Comparison of ENCODE assay signal across 18 mouse cellular contexts in the genomic region with DNA sequence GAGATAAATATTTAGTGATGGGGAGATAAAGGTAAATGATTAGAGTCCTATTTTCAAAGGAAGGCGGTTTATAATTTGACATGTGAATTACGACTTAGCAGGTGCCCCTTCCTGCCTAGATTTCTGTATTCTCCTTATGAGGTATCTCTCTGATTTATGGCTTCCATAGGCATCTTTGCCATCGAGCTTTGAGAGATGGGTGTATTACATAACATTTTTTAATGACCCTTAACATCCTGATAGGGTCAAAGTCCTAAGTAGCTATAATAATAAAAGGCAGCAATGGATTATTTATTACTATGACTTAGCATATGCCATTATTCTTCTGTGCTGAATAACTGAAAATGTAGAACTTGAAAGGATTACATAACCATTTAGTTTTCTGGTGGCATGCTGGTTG. TPM values are rescaled to one million over a fixed set of nuclear protein-coding genes. Genes with fewer than 3 reads are reported as not detected.
DNase-seq lines count a peak whose midpoint lies in the region; ATAC-seq and TF ChIP-seq lines count a peak whose summit lies in the region.
"Had no signal": no experiment of that assay in that cellular context is flagged by ENCODE, and none has a peak within 500 bp of the region (broad histone marks: within the 10 kb centered on the region; RNA-seq: fewer than 3 reads in every experiment).

No protein-coding gene starts in this region.

- no peak overlapping the region for H3K4me3 ChIP-seq in intestine, embryonic 15.5 days (replicated peaks)
- H3K4me3 ChIP-seq in intestine, postnatal 0 days (ENCODE audit: low read depth, low read length), result no peak overlapping the region
- H3K4me3 ChIP-seq in stomach, postnatal 0 days (ENCODE audit: low read depth, low read length), result no peak overlapping the region
- H3K4me3 ChIP-seq: embryonic facial prominence, embryonic 10.5 days; embryonic facial prominence, embryonic 12.5 days; forebrain, embryonic 13.5 days; forebrain, embryonic 15.5 days had no signal

- no peaks in the 10 kb centered on the region; the same call in 1 of the 2 replicates for H3K4me1 ChIP-seq in intestine, embryonic 15.5 days (replicated peaks)
- H3K4me1 ChIP-seq in intestine, postnatal 0 days (replicated peaks; ENCODE audit: control insufficient read depth, insufficient read depth, low read length), result 0 out of 2 replicates have a peak, but pooled peaks cover 4% of the 10 kb centered on the region
- H3K4me1 ChIP-seq in stomach, postnatal 0 days (replicated peaks; ENCODE audit: control insufficient read depth, insufficient read depth), result no peaks in the 10 kb centered on the region; the same call in 1 of the 2 replicates

- WGBS in intestine, embryonic 15.5 days, result 36% methylated on average over 3 of the region's 3 CpGs
- WGBS in intestine, postnatal 0 days, result 25% methylated on average over 3 of the region's 3 CpGs
- 30% methylated on average over 3 of the region's 3 CpGs for WGBS in stomach, postnatal 0 days

- no peaks in the 10 kb centered on the region for H3K27me3 ChIP-seq in intestine, embryonic 15.5 days (replicated peaks)
- H3K27me3 ChIP-seq in intestine, postnatal 0 days (replicated peaks; ENCODE audit: control insufficient read depth, insufficient read depth, low read length), result no peaks in the 10 kb centered on the region
- H3K27me3 ChIP-seq in stomach, postnatal 0 days (ENCODE audit: control insufficient read depth, insufficient read depth, low read length), result no peaks in the 10 kb centered on the region
- H3K27me3 ChIP-seq: embryonic facial prominence, embryonic 12.5 days; forebrain, embryonic 13.5 days; forebrain, embryonic 15.5 days had no signal

- no peaks in the 10 kb centered on the region for H3K36me3 ChIP-seq in intestine, embryonic 15.5 days
- H3K36me3 ChIP-seq in intestine, postnatal 0 days (ENCODE audit: control insufficient read depth, insufficient read depth), result no peaks in the 10 kb centered on the region
- no peaks in the 10 kb centered on the region for H3K36me3 ChIP-seq in stomach, postnatal 0 days (ENCODE audit: control insufficient read depth, insufficient read depth, low read length)
- H3K36me3 ChIP-seq: embryonic facial prominence, embryonic 10.5 days; embryonic facial prominence, embryonic 12.5 days; forebrain, embryonic 15.5 days had no signal

- H3K27ac ChIP-seq in intestine, embryonic 15.5 days, result no peak overlapping the region
- H3K27ac ChIP-seq in intestine, postnatal 0 days (ENCODE audit: low read depth, low read length), result no peak overlapping the region
- no peak overlapping the region for H3K27ac ChIP-seq in stomach, postnatal 0 days (replicated peaks)
- H3K27ac ChIP-seq: embryonic facial prominence, embryonic 10.5 days; embryonic facial prominence, embryonic 12.5 days; forebrain, embryonic 13.5 days; forebrain, embryonic 15.5 days had no signal

- H3K4me2 ChIP-seq in intestine, embryonic 15.5 days (replicated peaks), result no peak overlapping the region
- H3K4me2 ChIP-seq in intestine, postnatal 0 days (replicated peaks; ENCODE audit: low read depth), result no peak overlapping the region
- no peak overlapping the region for H3K4me2 ChIP-seq in stomach, postnatal 0 days (replicated peaks; ENCODE audit: low read depth)
- H3K4me2 ChIP-seq: embryonic facial prominence, embryonic 12.5 days; forebrain, embryonic 13.5 days; forebrain, embryonic 15.5 days had no signal

- no peak overlapping the region for H3K9ac ChIP-seq in intestine, embryonic 15.5 days
- H3K9ac ChIP-seq in intestine, postnatal 0 days (ENCODE audit: low read depth, low read length), result no peak overlapping the region
- H3K9ac ChIP-seq in stomach, postnatal 0 days (ENCODE audit: low read length), result no peak overlapping the region
- H3K9ac ChIP-seq: embryonic facial prominence, embryonic 12.5 days; forebrain, embryonic 13.5 days; forebrain, embryonic 15.5 days; forebrain, postnatal 0 days had no signal

- DNase-seq in spleen, adult 18-20 months, result no peak
- no peak for DNase-seq in stomach, postnatal 0 days (ENCODE audit: low spot score)
- no peak for DNase-seq in cerebellum, postnatal 25 days
- DNase-seq: adrenal gland, adult 2 months; adrenal gland, postnatal 10 days; adrenal gland, postnatal 25 days; cerebellum, adult 11 months; cerebellum, adult 18-20 months; cerebellum, adult 8-10 months; cerebellum, adult 9-11 months; cerebellum, postnatal 14 days; forebrain, postnatal 0 days had no signal

- TF ChIP-seq EP300 in stomach, postnatal 0 days (optimal IDR thresholded peaks at IDR 0.05), result no peak

- no peaks in the 10 kb centered on the region for H3K9me3 ChIP-seq in intestine, embryonic 15.5 days
- no peaks in the 10 kb centered on the region for H3K9me3 ChIP-seq in intestine, postnatal 0 days (ENCODE audit: control insufficient read depth)
- no peaks in the 10 kb centered on the region for H3K9me3 ChIP-seq in stomach, postnatal 0 days (ENCODE audit: control insufficient read depth, low read length)
- H3K9me3 ChIP-seq: embryonic facial prominence, embryonic 10.5 days; embryonic facial prominence, embryonic 12.5 days; forebrain, embryonic 13.5 days; forebrain, embryonic 15.5 days had no signal

- TF ChIP-seq CTCF in intestine, postnatal 0 days (IDR thresholded peaks at IDR 0.05; ENCODE audit: low read depth), result no peak
- TF ChIP-seq CTCF in stomach, postnatal 0 days (IDR thresholded peaks at IDR 0.05; ENCODE audit: low read depth), result no peak

- ATAC-seq in intestine, embryonic 15.5 days, result peak; percentile 68
- peak; percentile 72 for ATAC-seq in intestine, postnatal 0 days
- ATAC-seq in stomach, postnatal 0 days (ENCODE audit: low FRiP score, low TSS enrichment), result no peak
- ATAC-seq: forebrain, embryonic 13.5 days; forebrain, embryonic 15.5 days; forebrain, postnatal 0 days had no signal

RNA-seq across cellular contexts. Expression of a gene that starts 4.8 kb away (rescaled TPM):
- polyA plus RNA-seq in intestine, embryonic 15.5 days (2015; fragmentation: Nextera tagmentation; extraction: Ambion mirVana), result 8.7 and 9.4 TPM in 2 replicates
- 22.0 and 23.2 TPM in 2 replicates for polyA plus RNA-seq in intestine, postnatal 0 days (2015; fragmentation: Nextera tagmentation; extraction: Ambion mirVana)
- polyA plus RNA-seq in stomach, postnatal 0 days (2015; fragmentation: Nextera tagmentation; extraction: Ambion mirVana), result 0.85 and 1.8 TPM in 2 replicates

RNA-seq across cellular contexts. Expression of a gene that starts 41.9 kb away (rescaled TPM):
- polyA plus RNA-seq in intestine, embryonic 15.5 days (2015; fragmentation: Nextera tagmentation; extraction: Ambion mirVana), result 5.6 and 7.2 TPM in 2 replicates
- polyA plus RNA-seq in intestine, postnatal 0 days (2015; fragmentation: Nextera tagmentation; extraction: Ambion mirVana), result 3.5 and 3.9 TPM in 2 replicates
- 0.93 TPM in 2 replicates for polyA plus RNA-seq in stomach, postnatal 0 days (2015; fragmentation: Nextera tagmentation; extraction: Ambion mirVana)
